Mouse (Mus musculus): ENCODE data around the gene Prkd3.

Prkd3 gene

GRCm38 (mm10) chr17:78936466-78937228, 84.0 kb downstream of the Prkd3 start, which contains the start of the genes Cebpz and Ndufaf7:
TSS of gene Cebpz (minus strand) at chr17:78937066.
TSS of gene Ndufaf7 (plus strand) at chr17:78937136.
- CTCF ChIA-PET: interaction anchor here (0.7 kb wide), 1 partner anchor 200 kb away, joined by 7 read pairs; no protein-coding TSS in a partner anchor

GRCm38 (mm10) chr17:78935857-78936256, 84.8 kb downstream of the Prkd3 start:
- CTCF ChIA-PET: interaction anchor here (0.7 kb wide), 1 partner anchor 199 kb away, joined by 7 read pairs; no protein-coding TSS in a partner anchor

GRCm38 (mm10) chr17:78917696-78918095, 102.9 kb downstream of the Prkd3 start:
- CTCF ChIA-PET: interaction anchor here (0.7 kb wide), 1 partner anchor 17 kb away, joined by 3 read pairs; no protein-coding TSS in a partner anchor

DNA sequence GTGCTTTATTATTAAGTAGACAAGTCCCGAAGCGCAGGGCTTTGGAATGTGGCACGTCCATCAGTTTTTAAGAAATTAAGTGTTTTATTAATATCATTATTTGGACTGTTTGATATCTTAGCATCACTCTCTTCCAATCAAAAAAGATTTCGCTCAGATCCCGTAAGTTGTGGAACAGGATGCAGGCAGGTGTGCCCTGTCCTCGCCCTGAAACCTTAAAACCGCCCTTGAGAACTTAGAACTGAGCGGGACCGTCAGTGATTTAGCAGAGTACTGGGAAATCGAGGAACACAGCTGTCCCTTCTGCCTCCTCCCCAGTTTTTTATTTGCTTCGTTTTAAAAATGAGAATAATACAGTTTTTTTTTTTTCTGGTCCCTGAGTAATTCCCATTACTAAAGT, 103.7 kb downstream of the Prkd3 start:
- CTCF ChIA-PET: no interaction called here

GRCm38 (mm10) chr17:78916369-78916813, 104.2 kb downstream of the Prkd3 start, which contains the start of gene Cebpzos:
TSS of gene Cebpzos (plus strand) at chr17:78916500.
- CTCF ChIA-PET: no interaction called here

DNA sequence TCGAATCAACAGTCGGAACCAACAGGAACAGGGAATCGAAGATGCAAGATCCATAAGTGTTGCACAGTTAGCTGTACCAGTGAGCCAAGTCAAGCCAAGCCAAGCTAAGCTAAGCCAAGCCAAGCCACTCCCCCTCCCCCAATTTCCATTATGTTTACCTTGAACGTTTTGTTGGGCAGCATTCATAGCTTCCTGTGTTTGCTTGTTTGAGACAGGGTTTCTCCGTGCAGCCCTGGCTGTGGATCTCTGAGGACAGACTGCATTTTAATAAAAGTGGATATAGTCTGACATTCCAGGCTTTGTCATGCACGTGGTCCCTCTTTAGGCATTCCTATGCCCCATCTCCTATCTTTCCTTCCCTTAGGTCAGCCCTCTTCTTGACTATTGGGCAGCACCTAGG, 104.8 kb downstream of the Prkd3 start:
- CTCF ChIA-PET: no interaction called here

- CTCF ChIA-PET: no interaction called here
Measured at GRCm38 (mm10) chr17:78913921-78914320, 106.7 kb downstream of the Prkd3 start.

GRCm38 (mm10) chr17:78912861-78913281, 107.7 kb downstream of the Prkd3 start:
- CTCF ChIA-PET: no interaction called here

DNA sequence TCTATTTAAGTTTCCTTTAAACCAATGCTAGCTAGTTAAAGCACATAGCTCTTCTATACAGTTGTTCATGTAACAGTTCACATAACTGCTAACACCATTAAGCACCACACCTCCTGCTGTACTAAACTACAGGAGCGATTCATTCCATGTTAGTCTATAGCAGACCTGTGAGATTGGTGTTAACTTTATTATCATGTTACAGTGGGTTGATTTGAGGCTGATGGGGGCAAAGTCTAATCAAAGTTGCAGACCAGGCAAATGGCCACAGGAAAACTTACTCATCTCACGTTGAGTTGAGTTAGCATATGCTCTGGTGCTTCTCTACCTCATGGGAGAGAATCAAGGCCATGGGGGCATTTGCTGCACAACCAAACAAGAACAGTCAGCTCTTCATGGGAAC, 111.2 kb downstream of the Prkd3 start:
- CTCF ChIA-PET: no interaction called here

DNA sequence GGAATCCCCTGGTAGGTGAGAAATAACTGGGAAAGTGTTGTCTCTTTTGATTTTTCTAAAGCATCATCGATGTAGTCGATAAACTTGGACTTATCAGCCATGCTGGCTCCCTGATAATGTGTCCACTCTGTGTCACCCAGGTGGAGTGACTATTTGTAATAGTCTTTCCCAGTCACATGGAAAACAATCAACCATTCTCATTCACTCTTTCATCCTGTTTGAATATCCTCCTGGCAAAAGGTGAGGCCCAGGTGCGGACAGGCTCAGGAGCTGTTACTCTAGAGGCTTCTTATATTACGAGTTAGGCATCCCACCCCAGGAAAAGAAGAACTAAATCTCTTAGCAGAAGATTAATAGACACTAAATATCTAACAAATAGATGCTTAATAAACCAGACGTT, 113.7 kb downstream of the Prkd3 start, which contains the start of gene Sult6b1:
Gene Sult6b1 (minus strand): TSS at position 101 of the 400 bp plus-strand sequence.
- CTCF ChIA-PET: no interaction called here

DNA sequence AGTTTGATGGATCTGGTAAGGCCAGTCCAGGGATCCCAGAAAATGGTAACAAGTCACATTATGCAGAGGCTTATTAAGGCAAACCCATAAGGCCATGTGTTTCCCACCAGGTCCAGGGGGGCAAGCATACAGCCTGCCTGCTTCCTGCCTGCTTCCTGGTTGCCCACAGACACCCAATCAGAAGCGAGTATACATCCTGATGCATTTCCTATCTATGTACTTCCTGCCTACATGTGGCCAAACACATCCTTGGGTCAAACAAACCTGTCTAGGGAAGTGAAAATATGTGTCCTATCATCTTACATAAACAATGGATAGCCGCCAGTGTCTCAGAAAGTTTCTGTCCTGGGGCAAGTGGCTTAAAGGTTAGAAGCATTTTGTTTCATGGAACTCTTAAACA, 117.5 kb downstream of the Prkd3 start:
- CTCF ChIA-PET: no interaction called here

Data from spleen, embryonic (tissue).